Mouse (Mus musculus) layer of hippocampus, adult 18-20 months (tissue): ENCODE measurements around the gene Acacb. TPM values are rescaled to one million over a fixed set of nuclear protein-coding genes. Genes with fewer than 3 reads are reported as not detected.
A peak's percentile ranks its signal among the peaks of the same experiment; 100 is the strongest.

Experiments
- DNase-seq, 2 experiments: peaks; one replicate each; pipeline ENCODE4 v3.0.0; 2022; ENCODE audit warnings: low spot score in 2 of 2
- total RNA-seq, 2 experiments: library from RNA; stranded (reverse); gene quantifications; 2 replicates each; pipeline ENCODE4 v1.2.3; 2021

Gene Acacb
- total RNA-seq, 2 experiments from 2014 or later, result 6.4 to 6.5 TPM

- peak; percentile 35 to 63 for DNase-seq
These were observed 12.2 kb upstream of the Acacb start for GRCm38 (mm10) chr5:114134091-114134534.

- DNase-seq, result no peak
These were observed 10.8 kb upstream of the Acacb start for GRCm38 (mm10) chr5:114135516-114135915.

- no peak for DNase-seq
These were observed 8.7 kb upstream of the Acacb start for GRCm38 (mm10) chr5:114137481-114138276.

- no peak for DNase-seq
These were observed 7.8 kb upstream of the Acacb start for GRCm38 (mm10) chr5:114138277-114139164.

GRCm38 (mm10) chr5:114139175-114139574 is 7.2 kb upstream of the Acacb start:
- peak; percentile 40 to 79 for DNase-seq

GRCm38 (mm10) chr5:114147043-114147972 is 973 bp downstream of the Acacb start:
- no peak for DNase-seq

GRCm38 (mm10) chr5:114152359-114153092 is 6.2 kb downstream of the Acacb start:
- DNase-seq, result no peak

GRCm38 (mm10) chr5:114153490-114153889 is 7.2 kb downstream of the Acacb start:
- DNase-seq, result no peak

GRCm38 (mm10) chr5:114154765-114155164 is 8.4 kb downstream of the Acacb start:
- DNase-seq, result no peak

- DNase-seq, result no peak
These were observed 9.0 kb downstream of the Acacb start for GRCm38 (mm10) chr5:114155168-114155933.

GRCm38 (mm10) chr5:114157236-114157635 is 10.9 kb downstream of the Acacb start:
- no peak for DNase-seq

GRCm38 (mm10) chr5:114161424-114161823 is 15.1 kb downstream of the Acacb start:
- no peak for DNase-seq

- DNase-seq, result peak in 1 of 2 experiments; percentile 4
These were observed 15.9 kb downstream of the Acacb start for GRCm38 (mm10) chr5:114162106-114162815.

GRCm38 (mm10) chr5:114163117-114163696 is 16.9 kb downstream of the Acacb start:
- DNase-seq, result peak; percentile 17 to 68

- no peak for DNase-seq
These were observed 24.0 kb downstream of the Acacb start for GRCm38 (mm10) chr5:114170345-114170744.

GRCm38 (mm10) chr5:114172936-114173335 is 26.6 kb downstream of the Acacb start:
- no peak for DNase-seq

GRCm38 (mm10) chr5:114173458-114173857 is 27.1 kb downstream of the Acacb start:
- DNase-seq, result no peak

GRCm38 (mm10) chr5:114173877-114174581 is 27.7 kb downstream of the Acacb start:
- DNase-seq, result no peak
